Mouse (Mus musculus) thymus, postnatal 25 days (tissue): Measurements from ENCODE around the gene Myh15.
"Not testable (repeated sequence)": the region's sequence is repeated elsewhere in the genome, so short reads cannot be mapped to it uniquely, and the experiment has no call there.

ENCODE experiments used
- DNase-seq: peaks from one replicate; pipeline ENCODE4 v3.0.0; 2022

The Myh15 gene

DNA sequence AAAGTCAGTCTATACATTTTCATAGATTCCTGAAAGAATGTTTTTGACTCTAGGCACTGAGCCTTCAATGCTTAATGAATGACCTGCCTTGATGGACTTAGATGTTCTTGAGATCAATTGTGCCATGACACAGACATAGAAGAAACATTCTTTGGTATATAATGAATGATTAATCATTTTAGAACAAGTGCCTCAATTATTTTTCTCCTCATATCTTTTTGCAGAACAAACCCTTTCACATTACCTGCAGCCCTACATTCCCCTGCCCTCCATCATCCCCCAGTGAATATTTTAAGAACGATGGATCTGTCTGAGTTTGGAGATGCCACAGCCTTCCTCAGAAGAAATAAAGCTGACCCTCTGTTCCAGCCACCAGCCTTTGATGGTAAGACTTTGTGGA, at the start of gene Myh15:
Gene Myh15, plus strand, starts transcription at position 301 of the 400 bp plus-strand sequence.
- DNase-seq, result no peak

- no peak for DNase-seq
Observed at GRCm38 (mm10) chr16:49016620-49017332, 40.5 kb upstream of the Myh15 start.

DNA sequence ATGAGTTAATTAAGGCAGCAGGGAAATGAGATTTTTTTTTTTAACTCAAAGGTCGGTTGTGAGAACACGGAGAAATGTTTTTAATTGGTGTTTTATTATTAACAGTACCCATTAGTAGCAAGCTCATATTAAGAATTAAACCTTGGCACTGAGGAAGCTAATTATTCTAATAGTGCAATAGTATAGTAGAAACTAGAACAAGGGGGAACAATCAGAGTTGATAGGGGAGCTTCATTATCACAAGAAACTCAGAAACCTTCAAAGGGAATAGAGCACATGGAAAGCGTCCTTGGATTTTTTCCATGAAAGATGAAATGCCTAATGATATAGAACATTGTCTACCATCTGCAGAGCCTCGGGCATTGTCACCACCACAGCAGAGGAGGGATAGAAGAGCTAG, 21.4 kb upstream of the Myh15 start:
- no peak for DNase-seq

DNA sequence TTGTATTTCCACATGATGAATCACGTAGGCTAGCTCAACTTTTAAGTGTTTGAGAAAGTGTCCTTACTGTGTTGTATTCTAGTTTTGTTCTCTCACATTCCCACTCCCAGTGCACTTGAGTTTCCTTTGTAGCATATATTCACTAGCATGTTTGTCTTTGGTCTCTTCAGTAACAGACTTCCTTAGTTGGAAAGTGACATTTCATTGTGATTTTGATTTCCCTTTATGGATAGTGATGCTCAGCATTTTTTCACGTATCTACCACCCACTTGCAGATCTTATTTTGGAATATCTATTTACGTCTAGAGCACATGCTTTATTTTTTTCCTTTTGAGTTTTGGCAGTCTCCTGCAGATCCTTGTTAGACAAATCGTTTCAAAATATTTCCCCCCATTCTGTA, 19.5 kb upstream of the Myh15 start:
- DNase-seq, result no peak

GRCm38 (mm10) chr16:49040554-49041221, 16.6 kb upstream of the Myh15 start:
- DNase-seq, result no peak

DNA sequence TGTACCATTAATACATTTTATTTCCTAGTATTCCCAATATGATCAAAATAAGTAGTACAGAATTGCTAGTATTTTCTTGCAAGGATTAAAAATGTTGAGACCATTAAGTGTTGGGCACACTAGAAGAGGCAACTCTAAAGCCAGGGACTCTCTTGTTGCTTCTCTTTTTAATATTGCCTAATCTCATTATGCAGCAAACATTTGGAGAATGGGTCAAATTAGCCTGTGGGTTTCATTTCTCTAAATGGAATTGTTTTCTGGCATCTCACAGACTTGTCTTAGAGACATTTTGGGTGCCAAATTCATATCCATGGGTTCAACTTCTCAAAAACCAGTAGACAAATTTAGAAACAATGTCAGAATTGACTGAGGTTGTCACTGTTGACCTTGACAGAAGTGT, 8.1 kb upstream of the Myh15 start:
- DNase-seq, result no peak

- no peak for DNase-seq
Observed at GRCm38 (mm10) chr16:49069256-49069963, 12.1 kb downstream of the Myh15 start.

DNA sequence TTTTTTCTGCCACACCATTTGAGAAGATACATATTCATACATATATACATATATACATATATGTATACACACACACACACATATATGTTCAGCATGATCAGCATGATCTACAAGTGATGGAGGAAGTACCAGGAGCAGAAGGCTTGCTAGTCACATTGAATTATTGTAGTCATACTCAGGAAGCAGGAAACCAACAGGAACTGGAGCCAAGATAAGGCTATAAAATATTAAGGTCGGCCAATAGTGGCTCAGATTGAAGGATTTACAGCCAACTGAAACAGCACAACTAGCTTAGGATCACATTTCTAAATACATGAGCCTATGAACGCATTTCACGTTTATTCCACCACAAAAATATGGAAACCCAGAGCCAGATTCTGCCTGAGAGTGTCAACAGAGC, 14.0 kb downstream of the Myh15 start:
- no peak for DNase-seq

- no peak for DNase-seq
Observed at GRCm38 (mm10) chr16:49128015-49128414, 70.7 kb downstream of the Myh15 start.

- DNase-seq, result no peak
Observed at GRCm38 (mm10) chr16:49156193-49156592, 98.9 kb downstream of the Myh15 start.

GRCm38 (mm10) chr16:49164349-49165137, 107.3 kb downstream of the Myh15 start:
- DNase-seq, result peak; percentile 37

- DNase-seq, result no peak
Observed at GRCm38 (mm10) chr16:49165728-49166127, 108.4 kb downstream of the Myh15 start.

DNA sequence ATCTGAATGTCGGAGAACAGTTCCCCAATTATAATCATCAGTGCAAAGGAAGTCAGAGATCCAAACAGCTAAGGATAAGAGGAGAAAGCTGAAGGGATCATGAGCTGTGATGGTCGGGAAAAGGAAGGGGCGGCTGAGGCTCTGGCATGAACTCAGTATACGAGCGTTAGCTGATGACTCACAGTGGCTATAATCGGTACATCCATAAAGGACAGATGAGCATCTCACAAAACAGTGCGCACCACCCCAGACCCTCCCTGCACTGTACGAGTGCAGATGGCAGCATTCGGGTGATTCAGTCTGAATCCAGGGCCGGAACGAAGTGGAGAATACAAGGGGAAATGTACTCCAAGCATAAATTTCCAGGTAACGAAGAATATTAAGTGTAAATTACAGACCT, 110.0 kb downstream of the Myh15 start:
- no peak for DNase-seq

DNA sequence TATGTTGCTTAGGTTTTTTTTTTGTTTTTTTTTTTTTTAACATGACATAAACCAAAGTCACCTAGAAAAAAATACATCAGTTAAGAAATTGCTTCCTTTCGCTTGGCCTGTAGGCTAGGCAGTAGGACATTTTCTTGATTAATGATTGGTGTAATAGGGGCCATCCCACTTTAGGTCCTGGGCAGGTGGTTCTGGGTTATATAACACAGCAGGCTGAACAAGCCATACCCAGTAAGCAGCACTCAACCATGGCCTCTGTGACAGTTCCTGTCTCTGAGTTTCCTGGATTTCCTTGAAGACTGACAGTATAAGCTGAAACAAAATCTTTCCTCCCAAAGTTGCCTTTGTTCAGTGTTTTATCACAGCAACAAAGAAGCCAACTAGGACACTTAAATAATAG, 117.8 kb downstream of the Myh15 start:
- DNase-seq, result no peak

GRCm38 (mm10) chr16:49175729-49176395, 118.6 kb downstream of the Myh15 start:
- no peak for DNase-seq

DNA sequence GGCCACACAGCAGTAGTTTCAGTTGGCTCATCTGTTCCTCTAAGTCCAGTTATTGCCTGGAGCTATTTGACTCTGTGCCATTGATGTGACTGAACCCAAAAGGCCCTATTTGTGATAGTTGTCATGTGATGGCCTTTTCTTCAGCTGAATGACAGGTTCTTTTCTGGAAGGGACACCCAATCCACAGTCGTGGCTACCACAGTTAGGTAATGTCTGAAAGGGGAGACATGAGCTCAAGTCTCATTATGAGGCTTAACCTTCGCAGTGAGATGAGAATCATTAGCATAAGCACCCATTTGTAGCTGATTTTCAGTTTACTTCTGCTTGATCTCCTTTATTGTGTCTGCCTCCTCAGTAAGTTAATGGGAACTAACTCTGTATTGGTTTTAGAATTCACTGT, 136.2 kb downstream of the Myh15 start:
- no peak for DNase-seq

GRCm38 (mm10) chr16:49193986-49194385, 136.7 kb downstream of the Myh15 start:
- DNase-seq, result no peak

- no peak for DNase-seq
Observed at GRCm38 (mm10) chr16:49196290-49196689, 139.0 kb downstream of the Myh15 start.

DNA sequence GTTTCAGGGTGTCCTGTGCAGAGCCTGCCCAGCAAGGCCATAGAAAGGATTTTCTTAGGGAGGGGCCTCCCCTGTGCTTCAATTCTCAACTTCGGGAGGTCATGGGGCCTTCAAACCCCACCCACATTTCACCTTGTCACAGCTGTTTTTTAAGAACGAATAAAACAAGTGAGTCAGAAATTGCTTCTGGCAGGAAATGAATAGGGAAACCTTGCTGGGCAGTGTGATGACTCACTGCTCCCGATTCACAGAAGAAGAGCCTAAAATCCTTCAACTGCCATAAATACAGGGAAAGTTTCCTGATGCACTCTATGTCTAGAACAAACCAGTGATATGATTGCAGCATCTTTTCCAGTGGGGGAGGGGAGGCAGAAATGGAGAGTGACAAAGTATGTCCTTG, 140.7 kb downstream of the Myh15 start:
- DNase-seq, result no peak

DNA sequence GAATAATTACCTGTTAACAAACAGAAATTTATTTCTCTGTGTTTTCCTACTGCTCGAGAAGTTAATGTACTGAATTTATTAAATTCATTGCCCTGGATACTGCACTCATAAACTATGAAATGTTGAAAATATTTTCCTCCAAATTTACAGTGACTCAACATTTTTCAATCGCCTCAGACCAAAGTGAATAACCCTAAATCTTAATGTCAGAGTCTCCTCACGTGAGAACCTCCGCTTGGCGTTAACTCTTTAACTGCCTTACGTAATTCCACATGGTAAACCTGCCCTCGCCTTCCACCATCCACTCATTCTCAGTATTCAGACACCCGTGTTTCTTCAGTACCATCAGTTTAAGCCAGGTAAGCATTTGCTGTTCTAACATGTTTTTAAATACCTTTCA, 166.4 kb downstream of the Myh15 start:
- DNase-seq, result no peak

GRCm38 (mm10) chr16:49243517-49243916, 186.2 kb downstream of the Myh15 start:
- not testable (repeated sequence) for DNase-seq
